Mouse (Mus musculus) spleen, adult 2 months (tissue): ENCODE results near the gene Fgfr2.

Experiments used
- CTCF ChIP-seq: fragments of 200-500 bp; IDR thresholded peaks from 2 replicates; pipeline ENCODE4 v1.5.1; 2011; ENCODE audit warnings: mild to moderate bottlenecking, inconsistent platforms; ENCODE audit not compliant: insufficient read depth, insufficient read length, insufficient replicate concordance; ENCODE audit errors: extremely low read depth
- POLR2A ChIP-seq: fragments of 200-500 bp; IDR thresholded peaks from 2 replicates; pipeline ENCODE4 v1.6.1; 2011; ENCODE audit warnings: low read depth, low read length, inconsistent platforms

GRCm38 (mm10) chr7:130898373-130898772, 2224.8 kb downstream of the Fgfr2 start:
- TF ChIP-seq POLR2A (no peak), CTCF (no peak)
